Mouse (Mus musculus) left cerebral cortex, adult 9 months (tissue): ENCODE data around the gene Lca5l.

Source experiments
- DNase-seq, 2 experiments: peaks; one replicate each; pipeline ENCODE4 v3.0.0; 2022; ENCODE audit warnings: low spot score in 2 of 2

Gene Lca5l

DNA sequence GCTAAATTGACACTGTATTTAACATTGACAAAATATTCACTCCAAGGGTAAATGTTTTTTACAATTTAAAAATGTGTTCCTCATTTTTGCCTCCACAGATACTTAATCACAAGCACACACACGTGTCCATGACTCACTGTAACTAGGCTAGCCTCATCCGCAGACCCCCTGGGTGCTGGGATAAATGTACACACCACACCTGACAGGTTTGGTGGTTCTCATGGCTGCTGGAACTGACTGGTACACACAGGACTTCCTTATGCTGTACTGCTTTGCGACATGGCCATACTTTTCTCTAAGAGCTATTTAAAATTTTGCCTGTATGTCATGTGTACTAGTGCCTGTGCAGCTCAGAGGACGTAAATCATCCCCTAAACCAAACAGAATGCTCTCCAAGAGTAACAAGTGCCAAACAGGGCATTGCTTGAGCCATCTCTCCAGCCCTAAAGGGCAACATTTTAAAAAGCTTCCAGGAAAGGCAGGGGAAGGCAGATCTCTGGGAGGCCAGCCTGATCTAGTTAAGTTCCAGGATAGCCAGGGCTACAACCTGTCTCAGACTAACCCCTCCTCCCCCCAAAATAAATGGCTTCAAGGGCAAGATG is 71.9 kb downstream of the Lca5l start:
- DNase-seq = no peak

- no peak for DNase-seq
Observed at GRCm38 (mm10) chr16:96114729-96115128, 77.3 kb downstream of the Lca5l start.

GRCm38 (mm10) chr16:96112769-96113168 is 79.3 kb downstream of the Lca5l start:
- DNase-seq = no peak

GRCm38 (mm10) chr16:96110655-96111345 is 81.3 kb downstream of the Lca5l start:
- no peak for DNase-seq

DNA sequence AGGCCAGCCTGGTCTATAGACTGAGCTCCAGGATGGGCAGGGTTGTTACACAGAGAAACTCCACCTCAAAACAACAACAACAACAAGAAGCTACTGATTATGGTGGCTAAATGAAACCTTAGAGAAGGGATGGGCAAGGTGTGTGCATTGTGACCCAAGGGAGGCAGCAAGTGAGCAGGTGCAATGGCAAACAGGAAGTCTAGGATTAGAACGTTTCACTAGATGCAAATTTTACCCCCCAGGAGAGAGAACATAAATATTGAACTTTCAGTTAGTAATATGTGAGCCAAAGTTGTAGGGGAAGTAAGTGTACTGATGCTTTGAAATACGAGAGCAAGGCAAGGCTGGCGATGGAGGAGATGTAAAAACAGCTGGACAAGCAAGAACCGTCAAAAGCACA is 82.4 kb downstream of the Lca5l start:
- DNase-seq = no peak
